Mouse (Mus musculus): ENCODE results near the gene Tram2.

DNA sequence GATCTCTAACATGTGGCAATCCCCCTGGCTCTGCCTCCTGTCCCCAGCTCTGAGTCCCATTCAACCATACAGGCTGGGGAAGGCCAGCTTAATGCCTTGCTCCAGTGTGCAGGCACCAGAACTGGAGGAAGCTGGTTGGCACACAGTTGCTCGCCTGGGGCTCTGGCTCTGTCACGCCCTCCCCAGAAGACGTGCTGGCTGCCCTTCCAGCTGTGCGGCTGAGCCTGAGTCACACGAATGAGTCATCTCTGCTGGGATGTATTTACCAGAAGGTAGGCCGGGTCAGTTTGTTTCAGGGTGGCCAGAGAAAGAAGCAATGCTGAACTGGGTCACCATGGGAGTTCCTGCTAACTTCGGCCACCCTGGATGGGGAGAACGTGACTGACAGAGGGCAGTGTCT lies 64.6 kb downstream of the Tram2 start:
- TF ChIP-seq CTCF (IDR thresholded peaks at IDR 0.05): no peak
- no peak for TF ChIP-seq EP300 (IDR thresholded peaks at IDR 0.05)
